Mouse (Mus musculus): ENCODE data around the gene Gabarapl1. TPM values are rescaled to one million over a fixed set of nuclear protein-coding genes. Genes with fewer than 3 reads are reported as not detected.

Gene Gabarapl1
- polyA plus RNA-seq, 1 experiment: 160 TPM

DNA sequence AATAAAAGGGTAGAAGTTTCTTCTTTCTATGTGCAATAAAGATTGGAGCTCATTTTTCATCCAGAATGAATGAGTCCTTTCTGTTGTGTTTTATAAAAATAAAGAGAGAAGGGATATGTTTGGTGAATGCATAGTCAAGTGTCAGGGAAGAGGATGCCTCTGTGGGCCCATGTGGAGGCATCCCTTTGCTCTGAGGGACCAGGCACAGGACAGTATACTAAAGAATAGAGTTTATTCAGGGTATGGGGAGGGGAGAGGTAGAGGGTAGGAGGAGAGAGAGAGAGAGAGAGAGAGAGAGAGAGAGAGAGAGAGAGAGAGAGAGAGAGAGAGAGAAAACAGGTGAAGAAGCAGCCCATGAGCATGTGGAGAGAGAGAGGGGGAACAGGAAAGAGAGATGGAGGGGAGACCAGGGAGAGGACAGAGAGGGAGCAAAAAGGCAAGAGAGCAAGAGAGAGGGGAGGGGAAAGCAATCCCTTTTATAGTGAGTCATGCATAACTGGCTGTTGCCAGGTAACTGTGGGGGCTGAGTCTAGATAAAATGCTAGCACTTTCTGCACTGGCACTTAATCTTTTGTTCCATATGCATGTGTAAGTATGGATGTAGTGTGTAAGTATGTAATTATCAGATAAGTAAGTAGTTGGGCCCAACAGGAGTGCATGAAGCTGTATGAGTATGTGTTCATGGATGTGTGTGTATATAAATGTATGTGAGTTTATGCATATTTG is 24.5 kb downstream of the Gabarapl1 start:
- H3K9me3 ChIP-seq: no peaks in the 10 kb centered on the region
- H3K4me3 ChIP-seq (replicated peaks): no peak overlapping the region
- peaks cover 4% of the 10 kb centered on the region for H3K27me3 ChIP-seq (replicated peaks)
- peaks cover 24% of the 10 kb centered on the region for H3K4me1 ChIP-seq
- no peaks in the 10 kb centered on the region for H3K36me3 ChIP-seq (replicated peaks; ENCODE audit: low read length)
- TF ChIP-seq GATA1 (IDR thresholded peaks at IDR 0.05; ENCODE audit: borderline replicate concordance, low read length) (no peak), FLI1 (IDR thresholded peaks at IDR 0.05; ENCODE audit: low read length) (no peak)

- Histone ChIP-seq H3K27me3 (replicated peaks) (peaks cover 4% of the 10 kb centered on the region), H3K4me1 (peaks cover 24% of the 10 kb centered on the region), H3K4me3 (replicated peaks) (peak overlapping the region; percentile 83), H3K36me3 (replicated peaks; ENCODE audit: low read length) (no peaks in the 10 kb centered on the region), H3K9me3 (no peaks in the 10 kb centered on the region)
- TF ChIP-seq FLI1 (IDR thresholded peaks at IDR 0.05; ENCODE audit: low read length) (no peak), GATA1 (IDR thresholded peaks at IDR 0.05; ENCODE audit: borderline replicate concordance, low read length) (no peak)
These were observed 26.1 kb downstream of the Gabarapl1 start for GRCm38 (mm10) chr6:129558946-129559640.

DNA sequence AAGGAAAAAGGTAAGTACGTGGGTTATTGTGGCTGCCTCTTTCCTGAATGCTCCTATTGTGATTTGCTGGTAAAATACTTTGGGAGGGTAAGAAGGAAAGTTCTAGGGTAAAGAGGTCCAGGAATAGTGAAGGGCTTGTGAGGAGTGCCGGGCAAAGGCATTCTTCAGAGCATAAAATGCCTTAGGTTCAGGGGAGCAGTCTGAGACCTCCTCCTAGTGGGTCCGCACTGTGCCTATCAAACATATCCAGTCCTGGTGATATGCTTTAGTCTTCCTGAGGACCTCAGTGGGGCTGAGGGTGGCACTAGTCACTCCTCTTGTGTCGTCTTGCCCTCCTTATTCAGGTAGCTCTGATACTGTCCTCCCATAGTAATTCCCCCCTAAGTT is 26.7 kb downstream of the Gabarapl1 start:
- TF ChIP-seq FLI1 (IDR thresholded peaks at IDR 0.05; ENCODE audit: low read length) (no peak), GATA1 (IDR thresholded peaks at IDR 0.05; ENCODE audit: borderline replicate concordance, low read length) (no peak)

DNA sequence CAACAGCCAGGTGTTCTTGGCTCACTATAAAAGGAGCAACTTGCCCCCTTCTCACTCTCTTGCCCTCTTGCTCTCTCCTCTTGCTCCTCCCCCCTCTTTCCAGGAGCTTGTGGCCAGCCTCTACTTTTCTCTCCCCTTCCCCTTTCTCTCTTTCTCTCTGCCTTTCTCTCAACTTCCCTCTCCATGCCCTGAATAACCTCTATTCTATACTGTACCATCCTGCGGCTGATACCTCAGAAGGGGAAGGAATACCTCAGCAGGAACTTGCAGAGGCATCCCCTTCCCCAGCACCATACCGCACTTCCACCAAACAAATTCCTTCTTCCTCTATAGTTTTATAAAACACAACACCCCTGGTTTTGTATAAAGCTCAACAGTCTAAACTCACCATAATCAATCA is 32.3 kb downstream of the Gabarapl1 start:
- H3K4me1 ChIP-seq: no peaks in the 10 kb centered on the region; the same call in 1 of the 2 replicates
- H3K27me3 ChIP-seq (replicated peaks): peaks cover 4% of the 10 kb centered on the region
- no peaks in the 10 kb centered on the region for H3K9me3 ChIP-seq
- H3K36me3 ChIP-seq (replicated peaks; ENCODE audit: low read length): no peaks in the 10 kb centered on the region
- no peak overlapping the region for H3K4me3 ChIP-seq (replicated peaks)
- no peak for TF ChIP-seq FLI1 (IDR thresholded peaks at IDR 0.05; ENCODE audit: low read length)
- no peak for TF ChIP-seq GATA1 (IDR thresholded peaks at IDR 0.05; ENCODE audit: borderline replicate concordance, low read length)

More for the DNA sequence above, 26.7 kb downstream of the Gabarapl1 start:
- H3K36me3 ChIP-seq (replicated peaks; ENCODE audit: low read length): no peaks in the 10 kb centered on the region
- H3K4me1 ChIP-seq: peaks cover 24% of the 10 kb centered on the region
- H3K9me3 ChIP-seq: no peaks in the 10 kb centered on the region
- H3K27me3 ChIP-seq (replicated peaks): peaks cover 4% of the 10 kb centered on the region
- H3K4me3 ChIP-seq (replicated peaks): peak overlapping the region; percentile 83

DNA sequence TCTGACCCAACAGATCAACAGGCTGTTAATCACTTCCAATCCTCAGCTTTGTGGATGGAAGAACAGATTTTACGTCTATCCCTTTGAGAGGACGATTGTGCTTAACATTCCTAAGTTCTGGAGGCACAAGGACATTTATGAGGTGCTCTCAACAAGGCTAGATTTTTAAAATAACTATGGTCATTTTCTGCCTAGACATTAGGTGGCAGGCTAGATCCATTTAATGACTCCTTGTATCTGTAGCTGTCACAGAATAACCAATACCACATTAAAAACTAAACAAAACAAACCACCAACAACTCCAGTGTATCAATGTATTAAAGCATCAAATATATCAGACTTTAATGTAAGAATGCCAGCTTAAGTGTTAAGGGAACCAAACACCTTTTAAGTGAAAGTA is 42.4 kb downstream of the Gabarapl1 start:
- Histone ChIP-seq H3K4me3 (replicated peaks) (no peak overlapping the region), H3K9me3 (no peaks in the 10 kb centered on the region), H3K4me1 (peaks cover 3% of the 10 kb centered on the region; the same call in 1 of the 2 replicates), H3K36me3 (replicated peaks; ENCODE audit: low read length) (no peaks in the 10 kb centered on the region), H3K27me3 (replicated peaks) (peaks cover 2% of the 10 kb centered on the region)
- TF ChIP-seq GATA1 (IDR thresholded peaks at IDR 0.05; ENCODE audit: borderline replicate concordance, low read length) (no peak), FLI1 (IDR thresholded peaks at IDR 0.05; ENCODE audit: low read length) (no peak)

GRCm38 (mm10) chr6:129577605-129578004 is 44.6 kb downstream of the Gabarapl1 start, which contains the start of gene Klre1:
Gene Klre1, plus strand, starts transcription at chr6:129577905.
- Histone ChIP-seq H3K4me3 (replicated peaks) (no peak within 1 kb of the TSS), H3K9me3 (no peaks in the 10 kb centered on the region)

DNA sequence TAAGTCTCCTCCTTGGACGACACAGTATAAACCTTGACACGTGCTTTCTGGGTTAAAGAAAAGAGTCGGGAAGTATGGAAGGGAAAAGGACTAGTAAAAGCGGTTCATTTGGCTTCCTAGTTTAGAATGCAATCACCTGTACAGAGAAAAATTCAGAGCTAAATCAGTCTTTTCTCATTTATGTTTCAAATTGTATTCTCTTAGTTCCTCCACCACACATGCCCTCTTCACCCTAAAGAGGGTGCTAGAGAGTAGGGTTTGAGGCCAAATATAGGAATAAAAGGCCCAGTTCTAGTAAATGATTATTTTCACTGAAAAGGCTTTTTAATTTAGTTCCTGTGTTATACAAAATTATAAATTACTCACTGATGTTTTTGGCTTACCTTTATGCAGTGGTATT is 48.3 kb downstream of the Gabarapl1 start:
- peaks cover 2% of the 10 kb centered on the region for H3K27me3 ChIP-seq (replicated peaks)
- no peak for TF ChIP-seq GATA1 (IDR thresholded peaks at IDR 0.05; ENCODE audit: borderline replicate concordance, low read length)
- TF ChIP-seq FLI1 (IDR thresholded peaks at IDR 0.05; ENCODE audit: low read length): no peak
- H3K4me1 ChIP-seq: peaks cover 3% of the 10 kb centered on the region; the same call in 1 of the 2 replicates
- no peaks in the 10 kb centered on the region for H3K9me3 ChIP-seq
- no peak overlapping the region for H3K4me3 ChIP-seq (replicated peaks)
- no peaks in the 10 kb centered on the region for H3K36me3 ChIP-seq (replicated peaks; ENCODE audit: low read length)

More at GRCm38 (mm10) chr6:129577605-129578004, 44.6 kb downstream of the Gabarapl1 start, which contains the start of gene Klre1:
- peaks cover 6% of the 10 kb centered on the region; the same call in 1 of the 2 replicates for H3K4me1 ChIP-seq
- TF ChIP-seq FLI1 (IDR thresholded peaks at IDR 0.05; ENCODE audit: low read length) (no peak), GATA1 (IDR thresholded peaks at IDR 0.05; ENCODE audit: borderline replicate concordance, low read length) (no peak)
- H3K36me3 ChIP-seq (replicated peaks; ENCODE audit: low read length): no peaks in the 10 kb centered on the region
- H3K27me3 ChIP-seq (replicated peaks): peaks cover 4% of the 10 kb centered on the region

DNA sequence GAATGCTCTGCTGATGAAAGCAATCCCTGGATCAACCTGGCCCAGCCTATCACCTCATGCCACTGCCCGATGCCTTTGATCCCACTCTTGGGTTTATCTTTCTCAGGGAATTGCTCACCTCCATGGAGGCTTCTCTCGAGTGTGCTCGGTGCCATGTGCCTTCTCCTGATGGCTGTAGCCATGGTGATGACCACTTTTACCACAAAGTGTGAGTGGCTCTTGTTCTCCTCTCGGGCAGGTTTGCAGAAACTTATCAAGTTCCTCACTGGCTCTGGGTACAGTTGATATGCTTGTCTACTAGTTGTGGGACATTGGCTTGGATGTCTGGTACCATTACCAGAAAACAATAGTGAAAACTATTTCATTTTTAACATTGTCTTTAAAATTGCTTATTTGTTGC is 48.9 kb downstream of the Gabarapl1 start:
- H3K9me3 ChIP-seq: no peaks in the 10 kb centered on the region
- peaks cover 2% of the 10 kb centered on the region for H3K27me3 ChIP-seq (replicated peaks)
- H3K36me3 ChIP-seq (replicated peaks; ENCODE audit: low read length): no peaks in the 10 kb centered on the region
- TF ChIP-seq GATA1 (IDR thresholded peaks at IDR 0.05; ENCODE audit: borderline replicate concordance, low read length) (no peak), FLI1 (IDR thresholded peaks at IDR 0.05; ENCODE audit: low read length) (no peak)
- H3K4me3 ChIP-seq (replicated peaks): no peak overlapping the region
- H3K4me1 ChIP-seq: peaks cover 3% of the 10 kb centered on the region; the same call in 1 of the 2 replicates

DNA sequence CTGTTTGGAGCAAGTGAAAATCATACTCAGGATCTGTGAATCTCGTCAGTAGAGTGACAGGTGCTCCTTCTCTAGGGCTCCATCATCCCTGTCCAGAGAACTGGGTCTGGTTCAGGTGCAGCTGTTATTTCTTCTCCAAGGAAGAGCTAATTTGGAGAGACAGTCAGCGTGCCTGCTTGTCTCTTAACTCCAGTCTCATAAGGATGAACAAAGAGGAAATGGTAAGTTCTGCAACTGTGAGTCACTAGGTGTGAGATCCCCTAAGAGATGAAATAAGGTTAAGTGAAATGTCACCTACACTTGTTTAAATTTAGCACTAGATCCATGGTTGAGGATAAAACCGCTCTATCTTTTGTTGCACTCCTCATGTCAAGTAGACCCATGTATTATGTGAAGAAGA is 50.1 kb downstream of the Gabarapl1 start:
- Histone ChIP-seq H3K9me3 (no peaks in the 10 kb centered on the region), H3K36me3 (replicated peaks; ENCODE audit: low read length) (no peaks in the 10 kb centered on the region), H3K27me3 (replicated peaks) (peaks cover 2% of the 10 kb centered on the region), H3K4me3 (replicated peaks) (no peak overlapping the region), H3K4me1 (peaks cover 3% of the 10 kb centered on the region; the same call in 1 of the 2 replicates)
- TF ChIP-seq FLI1 (IDR thresholded peaks at IDR 0.05; ENCODE audit: low read length) (no peak), GATA1 (IDR thresholded peaks at IDR 0.05; ENCODE audit: borderline replicate concordance, low read length) (no peak)

- H3K4me3 ChIP-seq (replicated peaks): peak within 1 kb of the TSS; percentile 64
- no peaks in the 10 kb centered on the region for H3K36me3 ChIP-seq (replicated peaks; ENCODE audit: low read length)
These were observed 58.5 kb downstream of the Gabarapl1 start, which contains the start of gene Klrd1 for GRCm38 (mm10) chr6:129591508-129591907. Gene Klrd1, plus strand, starts transcription at chr6:129591782.

More at GRCm38 (mm10) chr6:129591508-129591907, 58.5 kb downstream of the Gabarapl1 start, which contains the start of gene Klrd1:
- H3K27me3 ChIP-seq (replicated peaks): no peaks in the 10 kb centered on the region
- TF ChIP-seq GATA1 (IDR thresholded peaks at IDR 0.05; ENCODE audit: borderline replicate concordance, low read length) (no peak), FLI1 (IDR thresholded peaks at IDR 0.05; ENCODE audit: low read length) (no peak)
- peaks cover 3% of the 10 kb centered on the region; the same call in 1 of the 2 replicates for H3K4me1 ChIP-seq
- no peaks in the 10 kb centered on the region for H3K9me3 ChIP-seq

Other genes starting within 250 kb of the Gabarapl1 start
- gene 4922502D21Rik, start 201.4 kb upstream of the Gabarapl1 start, polyA plus RNA-seq (2012; ENCODE audit: insufficient read depth, low replicate concordance): not detected in 2 replicates
- 0.67 TPM in 1 of 2 replicates, not detected in the other for gene Clec12a, start 190.5 kb upstream of the Gabarapl1 start, polyA plus RNA-seq (2012; ENCODE audit: insufficient read depth, low replicate concordance)
- not detected in 2 replicates for gene Clec12b, start 147.3 kb upstream of the Gabarapl1 start, polyA plus RNA-seq (2012; ENCODE audit: insufficient read depth, low replicate concordance)
- gene Clec1b, start 135.9 kb upstream of the Gabarapl1 start, polyA plus RNA-seq (2012; ENCODE audit: insufficient read depth, low replicate concordance): 10.7 and 19.5 TPM in 2 replicates
- not detected in 2 replicates for gene Clec9a, start 124.3 kb upstream of the Gabarapl1 start, polyA plus RNA-seq (2012; ENCODE audit: insufficient read depth, low replicate concordance)
- gene Clec1a, start 81.2 kb upstream of the Gabarapl1 start, polyA plus RNA-seq (2012; ENCODE audit: insufficient read depth, low replicate concordance): not detected in 2 replicates
- 0.21 TPM in 1 of 2 replicates, not detected in the other for gene Olr1, start 26.0 kb upstream of the Gabarapl1 start, polyA plus RNA-seq (2012; ENCODE audit: insufficient read depth, low replicate concordance)
- not detected in 2 replicates for gene Tmem52b, start 20.6 kb upstream of the Gabarapl1 start, polyA plus RNA-seq (2012; ENCODE audit: insufficient read depth, low replicate concordance)
- 0.69 TPM in 1 of 2 replicates, not detected in the other for gene Klre1, start 44.7 kb downstream of the Gabarapl1 start, polyA plus RNA-seq (2012; ENCODE audit: insufficient read depth, low replicate concordance)
- not detected in 2 replicates for gene Klrd1, start 58.6 kb downstream of the Gabarapl1 start, polyA plus RNA-seq (2012; ENCODE audit: insufficient read depth, low replicate concordance)
- gene Klrk1, start 90.7 kb downstream of the Gabarapl1 start, polyA plus RNA-seq (2012; ENCODE audit: insufficient read depth, low replicate concordance): not detected in 2 replicates
- gene Klrc3, start 110.2 kb downstream of the Gabarapl1 start, polyA plus RNA-seq (2012; ENCODE audit: insufficient read depth, low replicate concordance): not detected in 2 replicates
- gene Klrc2, start 127.5 kb downstream of the Gabarapl1 start, polyA plus RNA-seq (2012; ENCODE audit: insufficient read depth, low replicate concordance): not detected in 2 replicates
- not detected in 2 replicates for gene Klrc1, start 145.8 kb downstream of the Gabarapl1 start, polyA plus RNA-seq (2012; ENCODE audit: insufficient read depth, low replicate concordance)
- gene Klri1, start 184.0 kb downstream of the Gabarapl1 start, polyA plus RNA-seq (2012; ENCODE audit: insufficient read depth, low replicate concordance): not detected in 2 replicates
- not detected in 2 replicates for gene Klri2, start 207.3 kb downstream of the Gabarapl1 start, polyA plus RNA-seq (2012; ENCODE audit: insufficient read depth, low replicate concordance)

All from megakaryocyte, embryonic 14.5 days (primary cell).